Mouse (Mus musculus) kidney, embryonic 15.5 days (tissue): ENCODE data around the gene Nr2c1. TPM values are rescaled to one million over a fixed set of nuclear protein-coding genes. Genes with fewer than 3 reads are reported as not detected.
A peak's percentile ranks its signal among the peaks of the same experiment; 100 is the strongest.

Source experiments
- ATAC-seq: fragments of 200-750 bp; cut with Nextera tagmentation; replicated peaks from 2 replicates; pipeline ENCODE4 v1.8.0; 2017; ENCODE audit warnings: moderate TSS enrichment; ENCODE audit not compliant: low FRiP score
- H3K27ac ChIP-seq: fragments of 300-500 bp; sonication (generic); 2 replicates; pipeline ENCODE4 v1.5.1; 2015; ENCODE audit warnings: mild to moderate bottlenecking, inconsistent platforms
- H3K27me3 ChIP-seq: fragments of 300-500 bp; sonication (generic); 2 replicates; pipeline ENCODE4 v1.6.1; 2015; ENCODE audit warnings: inconsistent platforms
- H3K36me3 ChIP-seq: fragments of 300-500 bp; sonication (generic); 2 replicates; pipeline ENCODE4 v1.6.1; 2015; ENCODE audit warnings: inconsistent platforms
- H3K4me1 ChIP-seq: fragments of 300-500 bp; sonication (generic); 2 replicates; pipeline ENCODE4 v1.6.1; 2015; ENCODE audit warnings: inconsistent platforms
- H3K4me2 ChIP-seq: fragments of 300-500 bp; sonication (generic); 2 replicates; pipeline ENCODE4 v1.6.1; 2015; ENCODE audit warnings: moderate library complexity, mild to moderate bottlenecking, inconsistent platforms
- H3K4me3 ChIP-seq: fragments of 300-500 bp; sonication (generic); replicated peaks from 2 replicates; pipeline ENCODE4 v1.5.1; 2015; ENCODE audit warnings: mild to moderate bottlenecking, inconsistent platforms
- H3K9ac ChIP-seq: fragments of 300-500 bp; sonication (generic); 2 replicates; pipeline ENCODE4 v1.6.1; 2015; ENCODE audit warnings: mild to moderate bottlenecking, inconsistent platforms
- H3K9me3 ChIP-seq: fragments of 300-500 bp; sonication (generic); replicated peaks from 2 replicates; pipeline ENCODE4 v1.6.1; 2016; ENCODE audit warnings: inconsistent platforms
- WGBS: fragments of 180-500 bp; shearing (Covaris S2); methylation state at CpG from one replicate; pipeline ENCODE4 v1.1.7; 2015; ENCODE audit warnings: mixed read lengths; 5-methylcytosine and 5-hydroxymethylcytosine counted together
- polyA plus RNA-seq: library from polyadenylated mRNA; unstranded; fragments of >200 nt; fragmentation: Nextera tagmentation; extraction: Ambion mirVana; gene quantifications from 2 replicates; pipeline ENCODE4 v1.2.1, GENCODE M21; 2015

The Nr2c1 gene
- polyA plus RNA-seq, 1 experiment from 2014 or later: 8.5 TPM

DNA sequence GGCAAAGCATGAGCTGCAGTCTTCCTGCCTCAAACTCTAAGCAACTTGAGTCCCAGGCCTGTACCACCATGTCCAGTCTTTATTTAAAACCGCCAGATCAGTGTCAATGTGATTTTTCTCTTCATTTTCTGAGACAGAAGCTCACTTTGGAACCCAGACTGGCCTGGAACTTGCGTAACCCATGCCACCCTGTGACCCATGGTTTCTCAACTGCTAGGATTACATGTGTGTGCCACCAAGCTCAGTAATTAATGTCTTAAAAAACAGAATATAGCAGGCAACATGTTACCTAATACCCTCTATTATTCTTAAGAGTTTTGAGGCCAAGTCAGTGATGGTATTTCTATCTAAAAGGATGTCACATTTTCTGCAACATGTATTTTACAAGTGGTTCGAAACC, 5.4 kb upstream of the Nr2c1 start:
- no peaks in the 10 kb centered on the region for H3K27me3 ChIP-seq
- H3K9ac ChIP-seq: no peak overlapping the region
- no peak overlapping the region for H3K4me2 ChIP-seq
- no peak overlapping the region for H3K4me3 ChIP-seq
- no peak for ATAC-seq
- H3K9me3 ChIP-seq: no peaks in the 10 kb centered on the region
- H3K4me1 ChIP-seq: peaks cover 6% of the 10 kb centered on the region; the same call in 1 of the 2 replicates
- H3K36me3 ChIP-seq: peaks cover 14% of the 10 kb centered on the region
- WGBS: 79% methylated on average over 3 of the region's 3 CpGs
- no peak overlapping the region for H3K27ac ChIP-seq

DNA sequence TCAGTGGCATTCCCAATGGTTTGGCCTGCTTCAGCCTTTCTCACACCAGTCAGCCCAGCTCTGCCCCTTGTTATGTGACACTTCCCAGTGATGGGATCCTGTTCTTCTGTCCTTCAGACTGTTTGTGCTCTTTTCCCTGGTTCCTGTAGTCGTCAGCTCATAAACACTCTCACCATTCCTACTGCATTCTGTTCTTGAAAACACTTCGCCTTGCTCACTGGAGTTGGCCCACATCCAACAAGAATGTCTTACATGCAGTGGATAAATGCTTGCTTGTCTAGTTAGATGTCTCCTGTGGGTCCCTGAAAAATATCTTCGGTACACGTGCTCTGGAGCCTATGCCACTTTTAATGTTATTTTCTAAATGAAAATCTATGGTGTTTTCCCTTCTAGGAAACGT, 3.2 kb upstream of the Nr2c1 start:
- Histone ChIP-seq H3K9me3 (no peaks in the 10 kb centered on the region), H3K27me3 (no peaks in the 10 kb centered on the region), H3K4me2 (no peak overlapping the region), H3K27ac (no peak overlapping the region), H3K9ac (no peak overlapping the region), H3K36me3 (peaks cover 9% of the 10 kb centered on the region), H3K4me1 (peaks cover 17% of the 10 kb centered on the region), H3K4me3 (no peak overlapping the region)
- WGBS: 68% methylated on average over 5 of the region's 5 CpGs
- ATAC-seq: no peak

DNA sequence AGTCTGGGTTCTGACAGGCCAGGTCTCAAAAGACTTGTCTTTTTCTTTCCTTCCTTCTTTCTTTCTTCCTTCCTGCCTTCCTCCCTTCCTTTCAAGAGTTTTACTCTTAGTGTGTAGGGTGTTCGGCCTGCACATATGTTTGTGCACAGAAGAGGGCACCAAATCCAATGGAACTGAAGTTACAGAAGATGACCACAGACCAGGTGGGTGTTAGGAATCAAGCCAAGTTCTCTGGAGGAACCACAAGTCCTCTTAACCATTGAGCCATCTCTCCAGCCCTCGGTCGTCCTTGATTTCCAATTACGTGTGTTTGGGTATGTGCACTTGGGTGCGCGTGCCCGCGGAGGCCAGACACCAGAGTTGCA, 450 bp upstream of the Nr2c1 start:
- H3K4me3 ChIP-seq: peak overlapping the region; percentile 85
- peak overlapping the region; percentile 95 for H3K27ac ChIP-seq
- peak overlapping the region; percentile 64 for H3K4me2 ChIP-seq
- no peak for ATAC-seq
- no peaks in the 10 kb centered on the region for H3K27me3 ChIP-seq
- H3K36me3 ChIP-seq: no peaks in the 10 kb centered on the region
- no peaks in the 10 kb centered on the region for H3K9me3 ChIP-seq
- peaks cover 23% of the 10 kb centered on the region for H3K4me1 ChIP-seq
- peak overlapping the region; percentile 76 for H3K9ac ChIP-seq
- WGBS: 9% methylated on average over 8 of the region's 8 CpGs

DNA sequence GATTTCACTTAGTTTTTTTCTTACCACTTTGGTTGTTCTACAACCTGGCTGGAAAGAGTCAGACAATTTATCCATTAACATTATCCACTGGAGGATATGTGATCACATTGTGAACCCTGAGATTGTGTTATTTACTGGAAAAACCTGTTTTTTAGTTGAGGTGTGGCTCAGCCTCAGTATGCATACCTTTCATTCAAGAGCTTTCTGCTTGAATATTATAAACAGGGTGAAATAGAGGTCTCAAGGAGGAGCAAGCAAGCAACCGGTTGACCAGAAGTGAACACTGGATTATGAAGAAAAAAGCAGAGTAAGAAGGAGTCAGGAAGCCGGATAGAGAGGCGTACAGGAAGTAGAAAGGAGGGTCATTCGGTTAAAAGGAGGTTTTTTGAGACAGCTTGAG, 3.7 kb downstream of the Nr2c1 start:
- no peaks in the 10 kb centered on the region for H3K36me3 ChIP-seq
- H3K27me3 ChIP-seq: no peaks in the 10 kb centered on the region
- H3K4me2 ChIP-seq: 0 out of 2 replicates have a peak overlapping the region, but pooled peaks have one; percentile 13
- no peak overlapping the region for H3K4me3 ChIP-seq
- no peak for ATAC-seq
- no peaks in the 10 kb centered on the region for H3K9me3 ChIP-seq
- H3K9ac ChIP-seq: no peak overlapping the region
- H3K4me1 ChIP-seq: peaks cover 23% of the 10 kb centered on the region
- H3K27ac ChIP-seq: peak overlapping the region; percentile 80
- 56% methylated on average over 4 of the region's 4 CpGs for WGBS

DNA sequence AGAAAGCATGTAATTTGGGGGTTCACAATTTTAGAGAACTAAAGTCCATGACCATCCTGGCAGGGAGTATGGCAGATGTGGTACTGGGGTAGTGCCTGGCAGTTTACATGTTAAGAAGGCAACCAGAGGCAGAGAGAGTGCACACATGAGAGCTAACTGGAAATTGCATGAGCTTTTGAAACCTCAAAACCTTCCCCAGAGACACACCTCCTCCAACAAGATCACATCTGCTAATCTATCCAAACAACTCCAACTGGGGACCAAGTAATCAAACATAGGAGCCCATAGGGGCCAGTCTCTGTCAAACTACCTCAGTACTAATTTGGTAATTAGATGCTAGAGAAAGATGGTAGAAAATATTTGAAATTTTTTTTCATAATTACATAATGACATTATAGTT, 6.0 kb downstream of the Nr2c1 start:
- no peak overlapping the region for H3K27ac ChIP-seq
- no peak for ATAC-seq
- H3K4me2 ChIP-seq: no peak overlapping the region
- H3K27me3 ChIP-seq: no peaks in the 10 kb centered on the region
- H3K9me3 ChIP-seq: no peaks in the 10 kb centered on the region
- H3K4me1 ChIP-seq: peaks cover 15% of the 10 kb centered on the region
- peaks cover 18% of the 10 kb centered on the region for H3K36me3 ChIP-seq
- no peak overlapping the region for H3K4me3 ChIP-seq
- no peak overlapping the region for H3K9ac ChIP-seq

DNA sequence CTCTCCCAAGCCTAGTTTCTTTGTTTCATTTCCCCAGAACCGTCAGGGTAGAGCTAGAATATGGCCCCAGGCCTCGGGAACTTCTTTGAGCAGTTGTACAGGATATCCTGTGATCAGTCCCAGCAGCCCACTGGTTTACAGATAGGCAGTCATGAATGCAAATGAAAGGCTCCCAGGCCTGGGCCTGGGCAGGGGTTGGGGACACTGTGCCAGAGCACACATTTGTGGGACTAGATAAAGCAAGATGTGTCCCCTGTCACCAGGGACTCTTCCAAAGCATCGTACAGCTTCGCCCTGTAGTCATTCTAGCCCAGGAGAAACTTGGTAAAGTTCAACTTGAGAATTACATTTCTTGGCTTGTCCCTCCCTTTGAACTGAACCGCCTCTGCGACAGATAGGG, 11.1 kb downstream of the Nr2c1 start:
- H3K4me2 ChIP-seq: no peak overlapping the region

DNA sequence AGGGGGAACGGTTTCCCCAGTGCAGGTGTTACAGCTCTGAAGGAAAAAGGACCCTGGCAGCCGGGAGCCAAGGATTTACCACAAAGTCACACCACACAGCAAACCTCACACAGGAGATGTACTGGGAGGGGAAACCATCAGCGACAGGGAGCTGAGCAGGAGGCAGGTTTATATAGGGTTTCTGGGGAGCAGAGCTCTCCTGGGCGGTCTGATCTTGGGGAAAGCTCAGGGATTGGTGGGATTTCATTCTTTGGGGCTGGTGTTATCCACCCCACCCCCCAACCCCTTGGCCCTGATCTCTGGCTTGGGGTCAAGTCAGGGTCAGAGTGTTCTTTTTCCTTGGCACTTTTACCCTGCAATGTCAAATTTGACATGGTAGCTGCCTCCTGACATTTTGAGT, 11.6 kb downstream of the Nr2c1 start:
- no peak overlapping the region for H3K9ac ChIP-seq
- peaks cover 57% of the 10 kb centered on the region for H3K36me3 ChIP-seq
- no peak overlapping the region for H3K4me3 ChIP-seq
- 98% methylated on average over 4 of the region's 4 CpGs for WGBS
- no peak for ATAC-seq
- H3K27me3 ChIP-seq: no peaks in the 10 kb centered on the region
- H3K4me1 ChIP-seq: no peaks in the 10 kb centered on the region
- no peak overlapping the region for H3K4me2 ChIP-seq
- no peak overlapping the region for H3K27ac ChIP-seq
- no peaks in the 10 kb centered on the region for H3K9me3 ChIP-seq

More for the DNA sequence above, 11.1 kb downstream of the Nr2c1 start:
- 86% methylated on average over 6 of the region's 6 CpGs for WGBS
- H3K27ac ChIP-seq: no peak overlapping the region
- ATAC-seq: no peak
- no peak overlapping the region for H3K9ac ChIP-seq
- no peaks in the 10 kb centered on the region for H3K9me3 ChIP-seq
- H3K4me1 ChIP-seq: no peaks in the 10 kb centered on the region
- no peaks in the 10 kb centered on the region for H3K27me3 ChIP-seq
- no peak overlapping the region for H3K4me3 ChIP-seq
- H3K36me3 ChIP-seq: peaks cover 52% of the 10 kb centered on the region

DNA sequence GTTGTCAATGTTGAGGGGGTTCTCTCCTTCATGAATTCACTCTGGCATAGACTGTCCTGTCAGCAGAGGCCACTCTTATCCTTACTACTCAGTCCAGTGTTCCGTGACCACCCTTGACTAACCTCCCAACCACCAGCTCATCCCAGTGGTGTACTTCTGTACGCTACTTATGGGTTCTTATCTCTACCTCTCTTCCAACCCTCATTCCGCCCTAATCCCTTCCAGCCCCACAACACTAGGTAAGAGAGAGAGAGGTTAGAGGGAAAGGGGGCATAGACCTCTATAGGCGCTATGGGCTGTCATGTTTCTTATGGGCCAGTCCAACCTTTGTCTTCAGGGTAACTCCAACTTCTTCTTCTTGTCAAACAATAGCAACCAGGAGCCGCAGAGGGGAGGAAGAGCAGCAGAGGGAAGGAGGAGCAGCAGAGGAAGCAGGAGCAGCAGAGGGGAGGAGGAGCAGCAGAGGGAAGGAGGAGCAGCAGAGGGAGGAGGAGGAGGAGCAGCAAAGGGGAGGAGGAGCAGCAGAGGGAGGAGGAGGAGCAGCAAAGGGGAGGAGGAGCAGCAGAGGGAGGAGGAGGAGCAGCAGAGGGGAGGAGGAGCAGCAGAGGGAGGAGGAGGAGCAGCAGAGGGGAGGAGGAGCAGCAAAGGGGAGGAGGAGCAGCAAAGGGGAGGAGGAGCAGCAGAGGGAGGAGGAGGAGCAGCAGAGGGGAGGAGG, 13.4 kb downstream of the Nr2c1 start:
- H3K4me3 ChIP-seq: no peak overlapping the region
- peaks cover 69% of the 10 kb centered on the region for H3K36me3 ChIP-seq
- no peaks in the 10 kb centered on the region for H3K4me1 ChIP-seq
- H3K4me2 ChIP-seq: no peak overlapping the region
- no peak for ATAC-seq
- WGBS: 89% methylated on average over 5 of the region's 5 CpGs
- no peaks in the 10 kb centered on the region for H3K27me3 ChIP-seq
- no peak overlapping the region for H3K27ac ChIP-seq
- no peak overlapping the region for H3K9ac ChIP-seq
- H3K9me3 ChIP-seq: no peaks in the 10 kb centered on the region

DNA sequence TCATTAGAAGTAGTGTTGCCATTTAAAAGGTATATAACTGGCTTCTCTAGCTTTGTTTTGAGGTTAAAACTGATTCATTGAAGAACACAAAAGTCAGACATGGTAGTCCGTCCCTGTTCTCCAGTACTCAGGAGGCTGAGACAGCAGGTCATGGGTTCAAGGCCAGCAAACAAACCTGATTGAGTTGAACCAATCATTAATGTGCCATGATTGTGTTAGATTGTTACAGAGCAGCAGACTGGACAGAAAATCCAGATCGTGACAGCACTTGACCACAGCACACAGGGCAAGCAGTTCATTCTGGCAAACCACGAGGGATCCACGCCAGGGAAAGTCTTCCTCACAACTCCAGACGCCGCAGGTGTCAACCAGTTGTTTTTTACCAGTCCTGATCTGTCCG, 14.2 kb downstream of the Nr2c1 start:
- Histone ChIP-seq H3K9me3 (no peaks in the 10 kb centered on the region), H3K4me2 (no peak overlapping the region), H3K4me1 (no peaks in the 10 kb centered on the region), H3K9ac (no peak overlapping the region), H3K36me3 (peaks cover 72% of the 10 kb centered on the region), H3K27ac (no peak overlapping the region), H3K27me3 (no peaks in the 10 kb centered on the region), H3K4me3 (no peak overlapping the region)
- no peak for ATAC-seq
- WGBS: 93% methylated on average over 7 of the region's 7 CpGs

DNA sequence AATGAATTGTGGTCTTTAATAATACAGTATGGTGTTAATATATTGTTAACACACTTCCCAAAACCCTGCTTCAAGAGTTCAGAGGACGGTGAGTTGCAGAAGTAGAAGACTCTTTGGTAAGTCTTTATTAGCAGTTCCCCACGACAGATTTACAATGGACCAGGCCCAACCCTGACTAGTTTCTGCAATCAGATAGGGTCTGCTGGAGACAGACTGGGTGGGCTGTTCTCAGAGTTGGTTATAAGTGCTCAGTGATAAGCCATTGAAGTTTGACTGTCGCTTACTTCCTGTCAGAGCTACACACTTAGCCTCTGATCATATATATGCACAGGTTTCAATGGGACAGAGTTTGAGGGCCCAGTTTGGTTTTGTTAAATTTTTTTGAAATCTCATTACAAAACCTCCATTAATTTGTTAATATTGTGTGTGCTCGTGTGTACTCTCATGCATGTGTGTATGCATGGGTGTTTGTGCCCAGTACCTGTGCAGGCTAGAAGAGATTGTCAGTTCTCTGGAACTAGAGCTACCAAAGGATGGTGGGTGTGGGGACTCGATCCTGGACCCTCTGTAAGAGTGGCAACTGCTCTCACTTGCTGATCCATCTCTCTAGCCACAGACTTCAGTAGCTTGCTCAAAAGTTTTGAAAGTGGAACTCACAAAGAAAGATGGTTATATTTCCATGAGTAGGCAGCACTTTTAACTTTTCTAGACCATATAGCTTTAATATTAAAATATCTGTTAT, 16.5 kb downstream of the Nr2c1 start:
- no peaks in the 10 kb centered on the region for H3K4me1 ChIP-seq
- H3K27ac ChIP-seq: no peak overlapping the region
- H3K9me3 ChIP-seq: no peaks in the 10 kb centered on the region
- peaks cover 74% of the 10 kb centered on the region for H3K36me3 ChIP-seq
- H3K27me3 ChIP-seq: no peaks in the 10 kb centered on the region
- 73% methylated on average over 5 of the region's 5 CpGs for WGBS
- no peak overlapping the region for H3K4me2 ChIP-seq
- no peak overlapping the region for H3K4me3 ChIP-seq
- no peak for ATAC-seq
- no peak overlapping the region for H3K9ac ChIP-seq

DNA sequence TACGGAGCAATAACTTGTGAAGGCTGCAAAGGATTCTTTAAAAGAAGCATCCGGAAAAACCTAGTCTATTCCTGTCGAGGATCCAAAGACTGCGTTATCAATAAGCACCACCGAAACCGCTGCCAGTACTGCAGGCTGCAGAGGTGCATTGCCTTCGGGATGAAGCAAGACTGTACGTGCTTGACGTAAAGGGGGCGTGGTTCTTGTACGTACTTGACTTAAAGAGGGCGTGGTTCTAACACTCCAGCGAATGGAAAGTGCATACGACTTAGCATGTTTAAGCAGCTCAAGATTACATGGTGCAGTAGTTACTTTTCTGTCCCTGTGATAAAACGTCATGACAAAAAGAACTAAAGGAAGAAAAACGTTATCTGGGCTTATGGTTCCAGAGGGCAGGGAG, 17.6 kb downstream of the Nr2c1 start:
- Histone ChIP-seq H3K27me3 (no peaks in the 10 kb centered on the region), H3K4me1 (no peaks in the 10 kb centered on the region), H3K36me3 (peaks cover 76% of the 10 kb centered on the region), H3K27ac (no peak overlapping the region), H3K9me3 (0 out of 2 replicates have a peak, but pooled peaks cover 3% of the 10 kb centered on the region), H3K4me3 (no peak overlapping the region), H3K4me2 (no peak overlapping the region), H3K9ac (no peak overlapping the region)
- 91% methylated on average over 16 of the region's 16 CpGs for WGBS
- no peak for ATAC-seq

DNA sequence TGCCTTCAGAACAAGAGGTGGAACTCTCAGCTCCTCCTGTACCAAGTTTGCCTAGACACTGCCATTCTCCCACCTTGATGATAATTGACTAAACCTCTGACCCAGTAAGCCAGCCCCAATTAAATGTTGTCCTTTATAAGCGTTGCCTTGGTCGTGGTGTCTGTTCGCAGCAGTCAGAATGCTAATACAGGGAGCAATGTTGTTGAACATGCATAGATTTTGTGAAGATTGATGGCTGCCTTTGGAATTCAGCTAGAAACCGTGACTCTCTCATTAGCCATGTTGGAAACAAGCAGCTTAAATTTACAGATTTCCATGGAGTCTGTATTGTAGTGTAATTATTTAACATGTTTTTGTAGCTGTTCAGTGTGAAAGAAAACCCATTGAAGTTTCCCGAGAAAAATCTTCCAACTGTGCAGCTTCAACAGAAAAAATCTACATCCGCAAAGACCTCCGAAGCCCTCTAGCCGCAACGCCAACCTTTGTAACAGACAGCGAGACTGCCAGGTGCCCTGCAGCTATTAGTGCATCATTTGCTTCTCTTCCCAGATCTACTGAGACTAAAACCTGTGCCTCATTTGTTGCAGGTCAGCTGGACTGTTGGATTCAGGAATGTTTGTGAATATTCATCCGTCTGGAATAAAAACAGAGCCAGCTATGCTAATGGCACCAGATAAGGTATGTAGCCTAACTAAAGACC, 19.4 kb downstream of the Nr2c1 start:
- H3K9me3 ChIP-seq: 0 out of 2 replicates have a peak, but pooled peaks cover 3% of the 10 kb centered on the region
- WGBS: 88% methylated on average over 11 of the region's 11 CpGs

More for the DNA sequence above, 19.4 kb downstream of the Nr2c1 start:
- Histone ChIP-seq H3K27ac (no peak overlapping the region), H3K9ac (no peak overlapping the region), H3K36me3 (peaks cover 84% of the 10 kb centered on the region), H3K4me1 (no peaks in the 10 kb centered on the region), H3K4me2 (no peak overlapping the region), H3K4me3 (no peak overlapping the region), H3K27me3 (no peaks in the 10 kb centered on the region)
- ATAC-seq: no peak
